Mouse (Mus musculus) G1E (cell line): Measurements from ENCODE around the gene Top3a. TPM values are rescaled to one million over a fixed set of nuclear protein-coding genes. Genes with fewer than 3 reads are reported as not detected.

Experiments
- ATAC-seq: 2 replicates; pipeline ENCODE4 v1.8.0; 2016; ENCODE audit warnings: mild to moderate bottlenecking; ENCODE audit not compliant: insufficient number of reproducible peaks, poor library complexity, low FRiP score, severe bottlenecking; ENCODE audit errors: extremely low read depth
- DNase-seq: peaks from one replicate; pipeline ENCODE4 v3.0.0; 2012; ENCODE audit warnings: low spot score
- H3K27me3 ChIP-seq: 2 replicates; pipeline ENCODE4 v1.6.1; 2012; ENCODE audit warnings: mild to moderate bottlenecking, low read length, inconsistent platforms; ENCODE audit not compliant: insufficient read depth
- H3K36me3 ChIP-seq: replicated peaks from 2 replicates; pipeline ENCODE3; 2012; ENCODE audit warnings: mild to moderate bottlenecking, inconsistent platforms
- H3K4me1 ChIP-seq: 2 replicates; pipeline ENCODE4 v1.6.1; 2012; ENCODE audit warnings: low read depth, low read length, inconsistent platforms, mixed read lengths; ENCODE audit not compliant: insufficient read depth
- H3K4me3 ChIP-seq: 2 replicates; pipeline ENCODE4 v1.5.1; 2012; ENCODE audit warnings: low read depth, mild to moderate bottlenecking, inconsistent platforms, low read length, moderate library complexity, mixed read lengths
- H3K9me3 ChIP-seq: replicated peaks from 2 replicates; pipeline ENCODE4 v1.6.1; 2012; ENCODE audit warnings: inconsistent platforms
- CTCF ChIP-seq: IDR thresholded peaks from 2 replicates; pipeline ENCODE4 v1.5.1; 2012; ENCODE audit warnings: low read depth, low read length, inconsistent platforms, mixed read lengths
- GATA1 ChIP-seq: IDR thresholded peaks from 2 replicates; pipeline ENCODE4 v1.6.1; 2012; ENCODE audit warnings: borderline replicate concordance, low read length, inconsistent platforms, mixed read lengths
- GATA2 ChIP-seq: IDR thresholded peaks from 2 replicates; pipeline ENCODE4 v1.6.1; 2012; ENCODE audit warnings: low read depth, low read length, inconsistent platforms, borderline replicate concordance
- POLR2AphosphoS5 ChIP-seq: IDR thresholded peaks from 2 replicates; pipeline ENCODE4 v1.6.1; 2012; ENCODE audit warnings: low read depth, low read length, inconsistent platforms; ENCODE audit not compliant: insufficient replicate concordance
- TAL1 ChIP-seq: conservative IDR thresholded peaks from 2 replicates; pipeline ENCODE4 v1.6.1; 2012; ENCODE audit warnings: low read depth, low read length, inconsistent platforms, mixed read lengths
- polyA plus RNA-seq: library from polyadenylated mRNA; stranded (reverse); fragments of >175 nt; gene quantifications from 2 replicates; pipeline ENCODE4 v1.2.3, GENCODE M21; 2012
- total RNA-seq, 2 experiments: library from RNA; stranded (forward) in 1 of 2; stranded (reverse) in 1 of 2; fragments of 200-1000 nt in 1 of 2; fragments of >200 nt in 1 of 2; fragmentation: Nextera tagmentation in 1 of 2; gene quantifications; 2 replicates each; pipeline ENCODE4 v1.2.3; 2014 to 2017

Gene Top3a
- total and polyA plus RNA-seq, 3 experiments = 11.1 to 24.0 (median 20.3) TPM

- peaks cover 98% of the 10 kb centered on the region for H3K36me3 ChIP-seq
Measured at GRCm38 (mm10) chr11:60796342-60796741, 19.2 kb upstream of the Top3a start.

GRCm38 (mm10) chr11:60790472-60790871 is 13.3 kb upstream of the Top3a start:
- Histone ChIP-seq H3K27me3 (no peaks in the 10 kb centered on the region), H3K36me3 (peaks cover 95% of the 10 kb centered on the region), H3K4me1 (peaks cover 22% of the 10 kb centered on the region), H3K9me3 (no peaks in the 10 kb centered on the region), H3K4me3 (no peak overlapping the region)
- TF ChIP-seq TAL1 = no peak
- no peak for DNase-seq
- ATAC-seq = no peak

More at GRCm38 (mm10) chr11:60796342-60796741, 19.2 kb upstream of the Top3a start:
- TF ChIP-seq GATA1 = no peak
- no peak for TF ChIP-seq TAL1
- TF ChIP-seq GATA2 = no peak
- no peak for TF ChIP-seq POLR2AphosphoS5
- TF ChIP-seq CTCF = no peak
- DNase-seq = no peak
- no peaks in the 10 kb centered on the region for H3K27me3 ChIP-seq
- H3K4me3 ChIP-seq = no peak overlapping the region
- ATAC-seq = no peak
- no peaks in the 10 kb centered on the region for H3K9me3 ChIP-seq
- no peaks in the 10 kb centered on the region for H3K4me1 ChIP-seq

GRCm38 (mm10) chr11:60787595-60787994 is 10.4 kb upstream of the Top3a start:
- DNase-seq (no peak), ATAC-seq (no peak)
- H3K36me3 ChIP-seq = peaks cover 95% of the 10 kb centered on the region
- H3K9me3 ChIP-seq = no peaks in the 10 kb centered on the region
- H3K27me3 ChIP-seq = no peaks in the 10 kb centered on the region
- TF ChIP-seq GATA1 (no peak), CTCF (no peak), TAL1 (no peak), GATA2 (no peak), POLR2AphosphoS5 (no peak)
- no peak overlapping the region for H3K4me3 ChIP-seq
- H3K4me1 ChIP-seq = peaks cover 44% of the 10 kb centered on the region

- Histone ChIP-seq H3K9me3 (no peaks in the 10 kb centered on the region), H3K4me3 (peak overlapping the region; percentile 6; the same call in 1 of the 2 replicates), H3K27me3 (no peaks in the 10 kb centered on the region), H3K36me3 (peaks cover 97% of the 10 kb centered on the region), H3K4me1 (peaks cover 75% of the 10 kb centered on the region)
- DNase-seq (no peak), ATAC-seq (no peak)
- TF ChIP-seq GATA2 (no peak), GATA1 (no peak), POLR2AphosphoS5 (no peak), TAL1 (no peak), CTCF (no peak)
Measured at GRCm38 (mm10) chr11:60784179-60784922, 7.2 kb upstream of the Top3a start.

GRCm38 (mm10) chr11:60779673-60780189 is 2.6 kb upstream of the Top3a start:
- ATAC-seq (no peak), DNase-seq (no peak)
- H3K27me3 ChIP-seq = no peaks in the 10 kb centered on the region
- H3K9me3 ChIP-seq = no peaks in the 10 kb centered on the region
- TF ChIP-seq CTCF (no peak), POLR2AphosphoS5 (no peak)
- peaks cover 67% of the 10 kb centered on the region for H3K36me3 ChIP-seq
- peak overlapping the region; percentile 96 for H3K4me3 ChIP-seq
- peaks cover 79% of the 10 kb centered on the region for H3K4me1 ChIP-seq

- Histone ChIP-seq H3K4me3 (peak overlapping the region; percentile 96), H3K9me3 (no peaks in the 10 kb centered on the region), H3K4me1 (peaks cover 75% of the 10 kb centered on the region), H3K36me3 (peaks cover 49% of the 10 kb centered on the region), H3K27me3 (no peaks in the 10 kb centered on the region)
- DNase-seq = no peak
- TF ChIP-seq GATA2 (no peak), TAL1 (no peak), CTCF (no peak), POLR2AphosphoS5 (no peak), GATA1 (no peak)
- no peak for ATAC-seq
Measured at GRCm38 (mm10) chr11:60777801-60778370, 721 bp upstream of the Top3a start.
